Mouse (Mus musculus): ENCODE results near the gene Rbm15b.

The Rbm15b gene

DNA sequence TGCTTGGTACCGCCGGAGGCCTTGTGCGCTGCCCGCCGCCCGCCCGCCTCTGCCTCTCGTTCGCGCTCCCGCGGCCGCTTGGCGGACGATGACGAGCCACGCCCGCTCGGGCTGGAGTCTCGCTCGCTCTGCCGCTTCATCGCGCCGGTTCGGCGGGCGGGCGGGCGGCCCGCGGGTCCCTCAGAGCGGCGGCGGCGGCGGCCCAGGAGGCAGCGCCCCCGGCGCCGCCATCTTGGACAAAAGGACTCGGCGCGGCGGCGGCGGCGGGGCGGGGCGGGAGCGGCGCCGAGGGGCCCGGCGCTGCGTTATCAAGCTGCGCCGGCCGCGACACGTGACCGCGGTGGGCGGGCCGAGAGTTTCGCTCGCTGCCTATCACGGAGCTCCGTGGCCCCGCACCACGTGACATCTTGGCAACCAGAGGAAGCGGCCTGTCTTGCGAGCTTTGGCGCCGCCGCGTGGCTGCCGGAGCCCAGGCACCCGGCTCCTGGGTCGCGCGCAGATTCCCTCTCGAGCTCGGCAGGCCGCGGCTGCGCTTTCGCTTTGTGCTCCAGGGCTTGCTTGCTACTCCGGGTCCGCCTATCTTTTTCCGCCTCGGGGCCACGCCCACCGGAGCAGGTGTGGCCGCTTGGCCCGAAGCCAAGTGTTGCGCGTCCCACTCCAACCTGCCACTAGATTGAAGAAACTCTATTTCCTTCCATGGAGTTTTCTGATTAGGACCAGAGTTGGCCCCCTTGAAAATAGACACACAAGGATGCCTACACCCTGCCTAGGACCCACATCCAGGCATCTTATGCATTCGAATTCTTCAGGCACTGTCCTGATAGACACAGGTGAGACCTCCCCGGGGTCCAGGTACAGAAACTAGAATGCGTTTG is at the start of gene Rbm15b:
Gene Rbm15b, minus strand, starts transcription at position 601 of the 875 bp plus-strand sequence.
- DNase-seq (ENCODE audit: low read depth), result peak; percentile 99

DNA sequence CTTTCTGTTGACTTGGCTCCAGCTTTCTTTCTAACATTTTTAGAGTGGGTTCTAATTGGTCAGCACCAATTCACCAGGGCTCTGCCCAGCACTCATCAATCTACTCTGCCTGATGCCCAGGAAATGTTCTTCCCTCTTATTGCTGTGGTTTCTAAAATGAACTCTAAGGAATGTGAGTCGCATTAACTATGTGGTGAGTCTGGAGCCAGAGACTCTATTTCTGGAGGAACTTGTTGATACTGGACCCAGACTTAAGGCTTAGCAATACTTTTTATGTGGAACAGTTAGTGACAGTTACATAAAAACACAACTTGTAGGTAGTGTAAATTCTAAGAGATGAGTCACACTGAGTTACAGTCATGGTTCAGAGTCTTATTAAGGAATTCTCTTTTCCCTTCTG is 47.8 kb upstream of the Rbm15b start:
- peak; percentile 3 for DNase-seq (ENCODE audit: low read depth)

DNA sequence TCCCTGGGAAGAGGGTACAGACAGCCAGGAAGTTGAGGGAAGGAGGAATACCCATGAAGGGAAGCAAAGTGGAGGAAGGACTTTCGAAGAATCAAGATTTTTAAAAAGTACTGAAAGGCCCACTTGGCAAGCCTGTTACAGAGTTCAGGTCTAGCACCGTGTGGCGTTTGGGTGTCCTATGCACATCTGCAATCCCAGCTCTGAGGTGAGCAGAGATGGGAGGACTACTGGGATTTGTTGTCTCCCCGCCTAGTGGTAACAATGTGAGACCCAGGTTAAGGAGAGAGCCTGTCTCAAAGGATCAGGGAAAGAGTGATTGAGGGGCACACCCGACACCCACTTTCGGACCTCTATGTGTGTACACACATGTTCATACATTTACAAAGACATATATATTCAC is 27.6 kb upstream of the Rbm15b start:
- DNase-seq (ENCODE audit: low read depth), result no peak

DNA sequence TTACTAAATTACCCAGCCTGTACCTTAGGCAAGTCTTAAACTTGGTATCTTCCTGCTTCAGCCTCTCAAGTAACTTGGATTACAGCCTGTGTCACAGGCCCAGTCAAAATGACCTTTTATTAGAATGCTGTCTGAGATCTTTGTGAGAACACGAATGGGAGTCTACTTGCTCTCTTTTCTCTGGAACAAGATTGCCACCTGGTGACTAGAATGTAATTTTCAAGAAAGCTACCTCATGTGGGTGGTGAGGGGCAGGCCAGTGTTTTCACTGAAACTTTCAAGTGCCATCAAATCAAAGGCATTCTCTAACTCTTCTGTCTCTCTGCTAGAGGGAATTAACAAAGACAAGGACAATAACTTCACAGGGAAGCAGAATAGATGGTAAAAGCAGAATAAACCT is 26.5 kb upstream of the Rbm15b start:
- peak; percentile 41 for DNase-seq (ENCODE audit: low read depth)

DNA sequence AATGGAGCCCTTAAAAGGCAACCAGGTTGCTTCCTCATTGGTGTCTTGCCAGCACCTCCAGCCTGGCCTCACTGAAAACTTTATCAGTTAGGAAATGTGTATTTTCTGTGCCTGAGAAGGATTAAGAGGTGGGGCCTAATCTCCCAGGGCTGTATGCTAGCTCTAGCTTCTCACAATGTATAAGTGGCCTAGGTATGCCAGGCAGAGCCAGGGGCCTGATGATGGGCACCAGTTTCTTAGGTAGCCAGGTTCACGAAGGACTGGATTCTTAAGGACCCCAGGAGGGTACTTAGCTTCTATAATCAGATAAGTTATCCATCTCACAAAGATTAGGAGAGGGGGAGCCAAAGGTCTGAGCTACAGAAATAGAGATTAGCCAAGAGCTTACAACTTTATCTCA is 24.4 kb upstream of the Rbm15b start:
- no peak for DNase-seq (ENCODE audit: low read depth)

DNA sequence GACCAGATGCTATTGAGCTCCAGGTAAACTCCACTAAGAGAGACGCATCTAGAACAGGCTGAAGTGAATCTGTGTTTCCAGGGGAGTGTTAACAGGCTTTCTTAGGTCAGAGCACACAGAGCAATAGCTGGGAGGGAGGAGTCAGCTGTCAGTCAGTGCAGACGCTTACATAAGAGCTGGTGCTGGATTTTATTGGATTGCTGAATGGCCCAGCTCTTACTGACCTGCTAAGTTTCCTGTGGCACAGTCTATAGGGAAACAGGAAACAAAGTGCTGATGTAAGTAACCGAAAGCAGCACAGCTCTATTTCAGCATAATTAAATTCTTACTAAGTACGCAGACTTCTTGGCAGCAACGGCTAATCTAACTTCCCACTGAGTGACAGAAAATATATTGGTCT is 21.5 kb upstream of the Rbm15b start:
- DNase-seq (ENCODE audit: low read depth), result no peak

DNA sequence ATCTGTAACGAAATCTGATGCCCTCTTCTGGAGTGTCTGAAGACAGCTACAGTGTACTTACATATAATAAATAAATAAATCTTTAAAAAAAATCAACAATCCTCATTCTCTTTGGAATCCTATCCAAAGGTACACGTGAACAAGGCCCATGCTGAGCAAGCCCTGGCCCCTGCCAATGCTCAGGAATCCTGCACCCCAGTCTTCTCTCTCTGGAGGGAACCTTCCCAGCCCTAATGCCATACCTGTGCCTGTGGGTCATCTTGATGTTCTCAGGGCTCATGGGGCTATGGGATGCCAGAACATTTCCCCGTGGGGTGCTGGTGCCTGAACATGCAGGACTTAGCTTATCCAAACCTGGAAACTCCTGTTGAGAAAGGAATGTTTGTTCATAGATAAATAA is 20.9 kb upstream of the Rbm15b start:
- DNase-seq (ENCODE audit: low read depth), result no peak

DNA sequence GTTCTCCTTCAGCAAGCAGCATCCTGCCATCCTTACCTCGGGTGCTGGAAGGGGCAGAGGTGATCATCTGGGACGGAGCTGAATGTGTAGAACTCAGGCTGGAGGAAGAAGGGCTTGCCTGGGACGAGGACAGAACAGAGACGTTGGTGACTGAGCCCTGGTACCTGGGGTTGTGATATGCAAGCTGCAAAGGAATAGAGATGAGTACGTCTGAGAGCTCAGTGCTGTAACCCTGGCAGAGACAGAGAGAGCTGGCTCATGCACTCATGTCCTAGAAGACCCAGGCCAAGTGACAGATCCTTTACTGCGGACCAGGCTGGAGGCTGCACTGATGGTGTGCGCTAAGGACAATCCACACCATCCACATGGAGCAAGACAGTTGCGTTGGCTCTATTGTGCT is 19.4 kb upstream of the Rbm15b start:
- no peak for DNase-seq (ENCODE audit: low read depth)

DNA sequence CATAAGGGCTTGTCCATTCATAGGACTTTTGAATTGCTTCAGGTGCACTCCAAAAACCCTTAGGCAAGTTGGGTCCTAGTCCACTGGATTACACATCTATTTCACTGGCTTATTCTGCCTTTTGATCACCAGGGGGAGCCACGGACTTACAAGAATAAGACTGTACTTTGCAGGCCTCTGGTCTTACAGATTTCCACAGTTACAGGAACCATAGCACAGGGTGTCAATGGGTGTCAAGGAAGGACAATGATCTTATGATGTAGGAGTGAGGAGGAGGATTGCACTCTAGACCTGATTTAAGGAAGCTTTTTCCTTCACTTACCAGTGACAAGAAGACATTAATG is 16.5 kb upstream of the Rbm15b start:
- peak; percentile 81 for DNase-seq (ENCODE audit: low read depth)

DNA sequence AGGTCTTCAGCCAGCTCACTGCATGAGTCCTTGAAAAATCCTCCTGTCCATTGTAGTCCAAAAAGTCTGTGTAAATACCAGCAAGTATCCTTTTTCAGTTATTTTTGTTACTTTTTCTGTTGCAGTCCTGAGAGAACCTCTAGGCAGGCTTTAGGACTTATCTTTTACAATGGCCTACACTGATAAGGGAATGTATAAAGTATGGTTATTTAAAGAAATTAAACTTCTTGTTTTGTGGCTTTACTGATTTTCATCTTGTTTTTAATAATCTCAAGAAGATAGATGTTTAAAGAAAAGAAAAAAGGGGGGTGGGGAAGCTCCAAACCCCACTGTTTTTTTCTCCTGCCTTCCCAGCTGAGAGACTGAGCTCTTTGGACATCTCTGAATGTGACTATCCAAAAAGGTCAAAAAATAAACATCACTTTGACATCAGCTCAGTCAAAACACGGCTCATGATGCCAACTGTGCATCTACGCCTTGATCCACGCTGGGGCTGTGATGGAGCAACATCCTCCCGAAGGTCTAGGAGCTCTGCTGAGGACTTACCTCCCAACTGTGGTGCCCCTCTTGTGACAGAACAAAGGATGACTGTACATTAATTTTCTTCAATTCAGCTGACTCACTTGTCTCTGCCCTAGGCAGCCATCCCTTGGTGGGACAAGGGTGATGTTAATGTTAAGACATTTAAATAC is 16.0 kb upstream of the Rbm15b start:
- DNase-seq (ENCODE audit: low read depth), result no peak

DNA sequence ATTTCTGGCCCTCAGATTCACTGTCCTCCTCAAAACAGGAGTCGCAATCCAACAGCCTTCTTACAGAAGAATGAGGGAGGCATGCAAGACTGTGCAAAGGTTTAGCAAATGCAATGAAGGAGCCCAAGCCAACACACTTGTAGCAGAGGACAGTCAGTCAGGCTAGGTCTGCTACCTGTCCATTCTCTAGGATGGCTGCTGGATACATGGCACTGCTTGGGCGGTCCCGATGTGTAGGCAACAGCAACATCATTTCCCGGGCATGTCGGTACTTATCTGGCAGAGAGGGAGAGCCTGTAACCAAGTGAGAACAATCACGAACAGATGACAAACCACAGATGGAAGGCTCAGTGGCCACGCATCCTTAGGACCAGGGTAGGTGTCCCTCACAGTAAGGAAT is 14.4 kb upstream of the Rbm15b start:
- DNase-seq (ENCODE audit: low read depth), result no peak

DNA sequence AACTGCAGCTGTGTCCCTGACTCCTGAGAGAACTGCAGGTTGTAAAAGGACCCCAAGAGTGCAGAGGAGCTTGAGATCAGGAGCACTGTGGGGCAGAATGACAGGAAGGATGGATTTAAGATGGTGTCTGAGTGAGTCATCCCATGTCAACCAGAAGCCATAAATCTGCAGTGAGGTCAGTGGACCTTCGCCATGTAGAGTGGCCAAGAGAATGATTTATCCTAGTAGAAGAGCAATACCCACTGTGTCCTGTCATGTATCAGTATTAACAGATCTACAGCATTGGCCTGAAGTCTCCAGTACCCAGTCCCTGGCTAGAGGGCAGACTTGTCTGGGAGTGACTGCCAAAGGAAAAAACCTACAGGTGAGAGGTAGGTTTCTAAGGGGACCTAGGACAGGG is 11.7 kb upstream of the Rbm15b start:
- DNase-seq (ENCODE audit: low read depth), result no peak

DNA sequence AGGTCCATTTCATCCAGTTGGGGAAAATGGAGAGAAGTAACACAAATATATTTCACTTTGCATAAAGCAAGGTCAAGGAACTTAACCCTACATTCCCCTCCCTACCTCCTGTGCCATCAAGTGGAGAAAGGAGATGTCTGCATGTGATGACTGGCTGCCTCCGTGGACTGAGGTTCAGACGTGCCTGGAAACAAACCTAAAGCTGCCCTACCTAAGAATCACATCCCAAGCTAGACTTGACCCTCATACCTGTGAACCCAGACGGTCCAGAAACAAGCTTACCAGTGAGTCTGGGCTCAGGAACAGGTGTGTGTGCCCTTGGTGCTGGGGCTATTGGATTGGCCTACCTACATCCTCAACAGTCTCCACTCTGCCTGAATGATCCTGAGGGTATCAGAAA is 6.1 kb upstream of the Rbm15b start:
- DNase-seq (ENCODE audit: low read depth), result no peak

DNA sequence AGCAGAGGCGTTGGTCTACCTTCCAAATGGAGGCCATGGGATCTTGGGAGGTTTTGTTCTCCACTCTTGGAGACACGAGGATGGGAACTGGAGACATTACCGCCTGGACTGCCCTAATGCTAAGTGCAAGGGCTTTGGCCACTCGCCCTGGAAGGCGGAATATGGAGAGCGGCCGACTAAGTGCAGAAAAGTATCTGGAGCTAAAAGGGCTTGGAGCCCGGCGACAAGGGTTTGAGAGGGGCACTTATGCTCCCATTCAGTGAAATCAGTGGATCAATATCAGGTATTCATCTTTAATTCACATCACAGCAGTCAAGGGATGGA is 5.3 kb upstream of the Rbm15b start:
- no peak for DNase-seq (ENCODE audit: low read depth)

DNA sequence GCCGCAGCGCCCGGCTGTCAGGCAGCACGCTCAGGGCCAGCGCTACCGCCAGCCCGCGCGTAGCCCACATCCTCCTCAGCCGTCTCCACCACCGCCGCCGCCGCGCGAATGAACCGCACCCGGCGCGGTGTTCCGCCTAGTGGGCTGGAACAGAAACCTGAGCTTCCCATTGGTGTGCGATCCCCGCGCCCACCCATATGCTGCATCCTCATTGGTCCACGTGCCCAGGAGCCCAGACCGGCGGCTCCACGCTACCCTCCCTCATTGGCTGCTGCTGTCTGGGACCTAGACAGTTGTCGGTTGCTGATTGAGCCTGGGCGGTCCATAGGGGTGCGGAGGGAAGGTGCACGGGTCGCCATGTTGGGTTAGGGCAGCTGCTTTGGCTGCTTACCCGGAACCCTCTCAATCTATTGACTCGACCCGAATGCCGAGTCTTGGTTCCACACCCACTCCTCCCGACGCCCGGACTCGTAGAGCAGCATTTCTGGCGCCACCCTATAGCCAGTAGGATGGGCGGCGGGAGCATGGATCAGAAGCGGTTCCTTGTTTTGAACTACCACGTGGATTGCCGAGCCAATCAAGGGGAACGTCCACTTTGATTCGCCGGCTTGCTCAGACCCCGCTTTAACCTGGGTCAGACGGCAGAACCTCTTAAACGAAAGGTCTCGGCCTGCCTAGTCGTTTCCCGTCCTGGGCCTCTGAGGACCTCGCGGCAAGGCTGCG is 4.8 kb upstream of the Rbm15b start, which contains the start of gene Manf:
Gene Manf, minus strand, starts transcription at position 151 of the 723 bp plus-strand sequence.
- peak; percentile 96 for DNase-seq (ENCODE audit: low read depth)

DNA sequence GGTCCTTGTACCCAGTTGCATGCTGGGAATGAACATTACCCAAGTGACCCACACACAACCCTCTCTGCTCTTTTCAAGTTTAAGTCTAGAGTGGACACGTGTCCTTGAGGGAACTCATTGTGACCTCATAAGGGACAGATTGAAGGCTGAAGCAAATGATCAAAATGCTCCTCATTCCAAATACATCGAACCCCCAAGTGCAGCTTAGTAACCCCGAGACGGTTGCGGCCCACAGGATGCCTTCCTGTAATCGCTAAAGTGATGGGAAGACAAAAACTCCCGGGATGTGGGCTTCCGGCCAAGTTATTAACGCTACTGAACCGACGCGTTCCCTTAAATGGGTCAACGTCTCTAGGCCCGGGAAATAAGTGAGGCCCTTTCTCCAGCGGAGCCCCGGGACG is 4.1 kb upstream of the Rbm15b start:
- peak; percentile 8 for DNase-seq (ENCODE audit: low read depth)

DNA sequence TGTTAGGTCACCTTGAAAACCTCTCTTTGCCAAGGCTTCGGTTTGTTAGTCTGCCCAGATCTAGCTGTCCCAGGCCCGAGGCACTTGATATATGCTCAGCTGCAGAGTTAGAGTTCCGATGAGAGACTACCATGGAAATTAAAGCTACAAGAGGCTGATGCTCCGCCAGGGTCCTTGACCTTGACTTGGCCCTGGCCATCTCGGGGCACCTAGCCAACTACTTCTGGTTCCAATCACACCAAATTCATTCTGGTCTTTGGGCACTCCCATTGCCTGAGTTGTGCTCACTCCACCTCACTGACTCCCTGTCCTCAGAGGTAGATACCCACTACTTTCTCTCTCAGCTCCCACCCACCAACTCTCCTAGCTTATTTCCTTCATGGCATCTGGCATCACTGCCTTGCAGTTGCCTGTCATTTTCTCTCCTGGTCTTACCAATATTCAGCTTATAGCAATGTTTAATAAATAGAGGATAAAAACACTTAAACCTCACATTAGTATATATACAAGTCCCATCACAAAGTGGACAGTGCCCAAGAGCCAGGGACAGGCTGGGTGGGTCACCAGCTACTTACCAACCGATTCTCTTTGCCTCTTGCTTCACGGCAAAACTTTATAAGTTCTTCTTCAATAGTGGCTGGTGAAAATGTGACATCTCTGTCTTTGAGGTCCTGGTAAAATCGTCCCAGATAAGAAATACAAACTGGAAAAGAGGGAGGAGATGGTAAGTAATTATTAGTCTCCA is 3.4 kb upstream of the Rbm15b start:
- peak; percentile 23 for DNase-seq (ENCODE audit: low read depth)

DNA sequence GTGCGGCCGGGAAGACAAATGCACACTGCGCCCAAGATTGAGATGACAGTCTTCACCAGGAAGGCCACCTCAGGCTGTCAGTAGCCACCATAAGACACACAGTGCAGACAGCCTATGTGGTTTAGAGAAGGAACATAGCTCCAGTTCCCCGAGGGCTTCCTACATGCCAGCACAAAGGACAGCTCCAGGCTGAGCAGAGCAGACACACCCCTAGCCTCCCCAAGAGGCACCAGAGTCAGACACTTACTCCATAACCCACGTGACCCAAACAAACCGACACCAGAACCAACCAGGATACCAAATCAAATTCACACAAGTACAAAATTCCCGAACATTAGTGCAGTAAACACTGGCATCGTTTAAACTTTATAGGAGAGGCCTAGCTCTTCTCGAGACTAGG is 2.1 kb upstream of the Rbm15b start:
- DNase-seq (ENCODE audit: low read depth), result peak; percentile 24

DNA sequence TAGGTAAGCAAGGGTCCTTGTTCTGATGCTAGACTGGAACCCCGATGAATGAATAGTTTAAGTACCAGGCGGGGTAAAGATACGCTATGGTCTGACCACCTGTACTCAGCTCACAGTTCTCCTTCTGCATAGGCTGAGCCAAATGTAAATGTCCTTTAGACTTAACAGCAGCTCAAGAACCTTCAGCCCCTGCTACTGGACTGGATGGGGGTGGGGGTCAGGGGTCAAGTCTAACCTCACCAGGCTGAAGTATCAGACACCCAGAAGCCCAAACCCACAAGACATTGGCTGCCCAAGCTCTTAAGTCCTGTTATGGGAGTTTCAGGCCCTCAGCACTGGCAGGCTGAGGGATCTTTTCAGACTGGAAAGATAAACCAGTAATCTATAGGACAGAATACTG is 1.1 kb upstream of the Rbm15b start:
- no peak for DNase-seq (ENCODE audit: low read depth)

DNA sequence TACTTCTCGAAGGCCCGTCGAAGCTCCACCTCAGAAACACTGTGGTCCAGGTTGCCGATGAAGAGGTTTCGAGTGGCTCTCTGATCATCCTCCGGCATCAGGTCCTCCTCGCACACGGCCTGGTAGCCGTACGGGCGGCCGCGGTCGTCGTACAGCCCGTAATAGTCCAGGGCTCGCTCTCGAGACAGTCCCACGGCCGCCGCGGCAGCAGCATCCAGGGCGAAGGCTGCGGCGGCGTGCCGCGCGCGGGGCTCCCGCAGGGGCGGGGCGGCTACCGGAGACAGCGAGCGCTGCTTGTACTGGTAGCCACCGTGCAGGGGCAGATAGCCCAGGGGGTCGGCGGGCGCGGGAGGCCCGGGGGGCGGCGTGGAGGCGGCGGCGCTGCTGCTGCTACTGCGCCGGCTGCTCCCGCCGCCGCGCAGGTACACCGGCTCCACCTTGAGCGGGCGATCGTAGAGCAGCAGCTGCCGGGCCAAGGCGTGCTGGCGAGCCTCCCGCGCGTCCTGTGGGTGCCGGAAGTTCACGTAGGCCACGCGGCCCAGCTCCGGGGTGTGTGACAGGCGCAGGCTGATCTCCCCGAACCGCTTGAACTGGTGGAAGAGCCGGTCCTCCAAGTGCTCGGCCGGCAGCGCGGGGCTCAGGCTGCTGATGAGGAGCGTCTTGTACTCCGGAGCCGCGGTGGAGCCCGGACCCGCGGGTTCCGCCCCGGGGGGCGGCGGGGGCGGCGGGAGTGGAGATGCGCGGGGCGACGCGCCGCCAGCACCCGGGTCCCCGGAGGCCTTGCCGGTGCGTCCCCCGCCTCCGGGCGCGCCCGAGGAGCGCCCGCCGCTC is 1.1 kb downstream of the Rbm15b start:
- DNase-seq (ENCODE audit: low read depth), result peak; percentile 48

Data from NIH3T3 (cell line).